Mouse (Mus musculus) neural tube, embryonic 10.5 days (tissue): Measurements from ENCODE around the gene Dnhd1.
"Not testable (repeated sequence)": the region's sequence is repeated elsewhere in the genome, so short reads cannot be mapped to it uniquely, and the experiment has no call there.

Experiments
- DNase-seq: peaks from one replicate; pipeline ENCODE4 v3.0.0-alpha.2; 2017; ENCODE audit warnings: low spot score; ENCODE audit errors: extremely low spot score

The Dnhd1 gene

DNA sequence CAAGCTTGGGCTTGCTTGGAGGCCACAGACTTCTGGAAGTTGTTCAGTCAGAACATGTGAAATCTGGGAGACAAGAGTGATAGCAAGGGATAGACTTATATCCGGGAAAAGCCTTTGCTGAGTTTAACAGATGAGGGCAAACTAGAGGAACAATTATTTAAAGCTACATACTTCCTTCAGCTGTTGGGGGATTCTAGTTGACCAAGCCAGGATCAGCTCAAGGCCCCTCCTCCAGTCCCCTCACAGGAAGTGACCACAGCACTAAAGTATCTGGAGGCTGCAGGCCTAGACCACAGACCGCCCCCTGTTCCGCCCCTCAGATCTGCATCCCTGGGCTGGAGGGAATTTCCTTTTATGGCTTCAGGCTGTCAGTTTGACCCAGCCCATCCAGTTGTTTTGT, 88.3 kb downstream of the Dnhd1 start:
- DNase-seq = no peak

DNA sequence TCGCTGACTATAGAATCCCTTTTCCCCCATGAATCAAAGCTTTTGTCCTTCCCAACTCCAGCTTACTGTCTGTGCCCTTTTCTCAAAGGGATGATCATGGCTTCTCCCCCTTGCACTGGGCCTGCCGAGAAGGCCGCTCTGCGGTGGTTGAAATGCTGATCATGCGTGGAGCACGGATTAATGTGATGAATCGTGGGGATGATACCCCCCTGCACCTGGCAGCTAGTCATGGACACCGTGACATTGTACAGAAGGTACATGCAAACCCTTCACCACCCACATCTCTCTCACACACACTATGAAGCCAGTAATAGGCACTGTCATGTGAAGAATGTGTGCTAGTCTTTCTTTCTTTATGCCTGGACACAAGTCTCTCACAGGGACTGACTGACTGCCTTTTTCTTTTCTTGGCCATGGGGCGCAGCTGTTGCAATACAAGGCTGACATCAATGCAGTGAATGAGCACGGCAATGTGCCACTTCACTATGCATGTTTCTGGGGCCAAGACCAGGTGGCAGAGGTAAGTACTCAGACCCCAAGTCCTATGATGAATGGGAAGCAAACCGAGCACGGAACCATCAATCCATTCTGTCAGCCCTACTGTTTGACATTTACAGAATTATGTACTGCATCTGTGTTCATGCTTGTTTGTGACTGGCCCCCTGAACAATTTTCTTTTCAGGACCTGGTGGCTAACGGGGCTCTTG, 89.6 kb downstream of the Dnhd1 start:
- DNase-seq = no peak

DNA sequence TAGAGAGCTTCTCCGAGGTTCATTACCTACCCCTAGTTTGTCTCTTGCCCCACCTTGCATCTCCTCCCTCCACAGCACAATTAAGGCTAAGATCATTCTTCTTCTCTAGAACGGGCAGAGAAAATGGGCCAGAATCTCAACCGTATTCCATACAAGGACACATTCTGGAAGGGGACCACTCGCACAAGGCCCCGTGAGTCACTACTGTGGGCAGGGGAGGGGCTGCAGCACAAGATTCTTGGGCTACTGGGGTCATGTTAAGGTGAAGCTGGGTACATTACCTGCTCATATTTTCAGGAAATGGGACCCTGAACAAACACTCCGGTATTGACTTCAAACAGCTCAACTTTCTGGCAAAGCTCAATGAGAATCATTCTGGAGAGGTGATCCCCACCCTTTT, 90.2 kb downstream of the Dnhd1 start:
- no peak for DNase-seq

DNA sequence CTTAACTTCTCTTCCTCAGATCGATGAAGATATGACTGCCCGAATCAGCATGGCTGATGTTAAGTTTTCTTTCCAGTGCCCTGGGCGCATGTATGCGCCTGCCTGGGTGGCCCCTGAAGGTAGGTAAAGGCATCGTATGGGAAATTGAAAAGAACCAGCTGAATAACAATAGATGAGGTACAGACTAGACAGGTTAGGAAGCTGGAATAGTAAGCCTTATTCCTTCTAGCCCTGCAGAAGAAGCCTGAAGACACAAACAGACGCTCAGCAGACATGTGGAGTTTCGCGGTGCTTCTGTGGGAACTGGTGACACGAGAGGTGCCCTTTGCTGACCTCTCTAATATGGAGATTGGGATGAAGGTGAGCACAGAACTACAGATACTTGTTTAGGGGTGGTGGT, 91.4 kb downstream of the Dnhd1 start:
- DNase-seq = no peak

DNA sequence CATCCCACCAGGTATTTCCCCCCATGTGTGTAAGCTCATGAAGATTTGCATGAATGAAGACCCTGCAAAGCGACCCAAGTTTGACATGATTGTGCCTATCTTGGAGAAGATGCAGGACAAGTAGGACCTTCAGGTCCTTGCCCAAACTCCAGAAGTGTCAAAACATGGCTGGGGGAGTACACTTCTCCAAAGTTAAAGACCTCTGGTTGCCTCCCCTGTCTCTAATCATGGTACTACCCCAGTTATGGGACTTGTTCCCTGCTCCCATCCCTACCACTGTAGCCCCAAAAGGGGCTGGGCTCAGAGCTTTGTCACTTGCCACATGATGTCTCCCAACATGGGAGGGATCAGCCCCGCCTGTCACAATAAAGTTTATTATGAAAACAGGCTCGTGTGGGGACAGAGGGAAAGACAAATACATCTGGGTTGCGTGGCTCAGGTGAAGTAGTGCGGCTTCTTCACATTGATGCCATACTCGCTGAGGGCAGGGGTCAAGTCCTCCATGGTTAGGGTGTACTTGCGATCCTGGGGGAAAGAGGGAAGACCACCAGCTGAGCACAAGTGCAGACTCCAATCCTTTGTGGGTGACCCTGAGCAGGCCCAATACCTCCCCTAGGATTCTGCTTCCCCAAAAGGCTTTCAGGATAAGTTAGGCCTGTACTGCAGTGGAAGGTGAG, 92.0 kb downstream of the Dnhd1 start:
- DNase-seq = not testable (repeated sequence)

DNA sequence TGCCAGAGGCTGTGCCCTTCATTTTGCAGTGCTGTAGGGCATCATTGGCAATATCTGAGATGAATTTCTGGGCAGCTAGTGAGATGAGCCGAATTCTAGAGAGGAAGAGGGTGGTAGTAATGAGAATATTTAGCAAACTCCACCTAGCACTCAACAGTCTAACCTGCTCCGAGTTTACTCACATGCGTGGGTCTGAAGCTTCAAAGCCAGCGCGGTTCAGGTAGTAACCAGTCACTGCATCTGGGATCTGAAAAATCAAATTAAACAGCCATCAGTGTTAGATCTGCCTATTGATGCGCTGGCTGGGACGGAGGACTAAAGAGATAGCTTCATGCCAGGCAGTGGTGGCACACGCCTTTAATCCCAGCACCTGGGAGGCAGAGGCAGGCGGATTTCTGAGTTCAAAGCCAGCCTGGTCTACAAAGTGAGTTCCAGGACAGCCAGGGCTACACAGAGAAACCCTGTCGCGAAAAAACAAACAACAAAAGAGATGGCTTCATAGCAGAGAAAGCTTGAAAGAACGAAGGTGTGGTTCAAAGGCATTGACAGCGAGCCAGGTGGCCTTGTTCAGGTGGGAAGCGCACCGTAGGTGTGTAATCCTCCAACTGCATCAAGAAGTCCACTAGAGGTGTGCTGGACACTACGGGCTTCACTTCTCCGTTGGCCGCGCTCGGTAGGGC, 92.8 kb downstream of the Dnhd1 start:
- not testable (repeated sequence) for DNase-seq

DNA sequence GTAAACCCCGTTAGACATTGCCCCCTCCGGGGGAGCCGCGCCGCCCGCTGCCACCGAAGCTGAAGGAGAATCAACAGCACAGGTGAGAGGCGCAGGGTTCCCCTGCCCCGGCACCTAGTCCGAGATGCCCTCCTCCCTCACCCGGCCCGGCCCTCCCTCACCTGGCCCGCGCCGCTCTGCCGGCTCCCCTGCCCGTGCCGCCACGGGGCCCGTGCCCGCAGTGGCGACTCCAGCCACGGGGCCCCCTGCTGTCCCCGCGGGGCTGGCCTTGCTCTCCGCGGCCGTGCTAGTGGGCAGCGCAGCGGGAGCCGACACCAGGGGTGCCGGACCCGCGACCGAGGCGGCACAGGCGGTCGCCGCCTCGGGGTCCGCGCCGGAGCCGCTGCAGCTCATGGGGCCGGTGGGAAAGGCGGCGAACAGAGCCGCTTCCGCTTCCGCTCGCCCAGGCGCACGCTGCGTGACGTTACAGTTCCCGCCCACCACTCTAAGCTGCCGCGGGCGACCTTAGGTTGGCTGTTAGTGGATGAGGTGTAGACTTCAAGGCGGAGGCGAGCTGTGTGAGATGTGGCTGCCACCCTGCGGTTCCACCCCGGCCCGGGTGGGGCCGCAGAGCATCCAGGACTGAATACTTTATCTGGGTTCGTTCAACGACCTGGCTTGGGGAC, 93.4 kb downstream of the Dnhd1 start, which contains the start of gene Taf10:
Taf10 (minus strand) TSS at position 436 of the 665 bp plus-strand sequence.
- peak; percentile 90 for DNase-seq

DNA sequence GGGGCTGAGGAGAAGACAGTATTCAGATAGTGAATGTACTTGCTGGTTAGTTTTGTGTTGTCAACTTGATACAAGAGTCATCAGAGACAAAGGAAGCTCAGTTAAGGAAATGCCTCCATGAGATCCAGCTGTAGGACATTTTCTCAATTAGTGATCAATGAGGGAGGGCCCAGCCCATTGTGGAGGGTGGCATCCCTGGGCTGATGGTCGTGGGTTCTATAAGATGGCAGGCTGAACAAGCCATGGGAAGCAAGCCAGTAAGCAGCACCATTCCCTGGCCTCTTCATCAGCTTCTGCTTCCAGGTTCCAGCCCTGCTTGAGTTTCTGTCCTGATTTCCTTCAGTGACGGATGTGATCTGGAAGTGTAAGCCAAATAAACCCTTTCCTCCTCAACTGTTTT, 97.1 kb downstream of the Dnhd1 start:
- no peak for DNase-seq

DNA sequence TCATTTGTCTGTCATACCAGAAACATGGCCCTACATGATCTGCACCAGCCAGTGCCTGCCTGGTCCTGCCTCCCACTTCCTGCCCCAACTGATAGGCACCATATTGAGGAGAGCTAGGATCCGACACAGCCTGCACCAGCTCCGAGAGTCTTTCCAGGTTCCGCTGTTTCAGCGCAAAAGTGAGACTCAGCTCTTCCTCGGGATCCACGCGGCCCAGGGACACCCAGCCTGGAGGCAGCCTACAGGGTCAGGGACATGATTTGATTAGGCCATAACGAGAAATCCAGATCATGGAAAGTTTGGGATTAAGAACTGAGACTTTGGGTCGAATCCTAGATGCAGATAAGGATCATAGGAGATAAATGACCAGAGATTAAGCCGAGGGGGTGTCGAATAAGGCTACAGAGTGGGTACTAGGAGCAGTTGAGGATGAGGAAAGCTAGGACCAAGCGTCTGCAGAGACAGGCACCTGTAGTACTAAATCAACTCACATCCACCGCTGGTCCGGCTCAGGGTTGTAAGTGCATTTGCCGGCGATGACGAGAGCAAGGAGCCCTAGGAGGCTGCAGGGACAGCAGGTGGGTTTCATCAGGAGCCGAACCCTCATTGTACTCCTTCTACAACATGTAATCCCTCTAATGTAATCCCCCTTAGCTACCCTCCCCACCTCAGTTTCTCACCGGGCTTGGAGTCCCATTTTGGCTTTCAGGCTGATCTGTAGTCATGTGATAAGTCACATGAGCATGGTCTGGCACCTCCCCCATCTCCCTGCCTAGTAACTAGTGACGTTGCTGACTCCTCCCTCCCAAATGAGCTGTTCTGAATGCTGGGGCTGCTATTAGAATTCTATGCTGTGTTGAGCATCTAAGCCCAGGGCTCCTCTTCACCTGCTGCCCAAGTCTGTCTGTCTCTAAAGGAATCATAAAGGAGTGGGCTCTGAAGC, 101.1 kb downstream of the Dnhd1 start, which contains the start of gene Tpp1:
Tpp1 (minus strand) TSS at position 745 of the 943 bp plus-strand sequence.
- DNase-seq = peak; percentile 85

DNA sequence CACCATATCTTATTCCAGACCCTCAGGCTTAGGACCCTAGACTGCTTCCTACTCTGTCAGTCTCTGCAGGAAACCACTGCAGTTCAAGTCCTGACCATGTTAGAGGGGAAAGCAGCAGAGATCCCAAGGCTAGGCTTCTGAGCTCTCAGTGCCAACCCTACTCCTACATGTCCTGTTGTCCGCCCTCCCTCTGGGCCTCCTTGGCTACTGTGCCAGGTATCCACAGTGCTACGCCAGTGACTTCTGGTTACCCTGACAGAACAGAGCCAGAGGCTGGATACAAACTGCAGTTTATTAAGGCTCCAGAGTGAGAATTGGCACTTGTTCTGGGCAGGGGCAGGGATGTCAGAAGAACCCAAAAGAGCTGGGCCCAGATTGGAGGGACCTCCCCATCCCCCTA, 102.1 kb downstream of the Dnhd1 start:
- no peak for DNase-seq

DNA sequence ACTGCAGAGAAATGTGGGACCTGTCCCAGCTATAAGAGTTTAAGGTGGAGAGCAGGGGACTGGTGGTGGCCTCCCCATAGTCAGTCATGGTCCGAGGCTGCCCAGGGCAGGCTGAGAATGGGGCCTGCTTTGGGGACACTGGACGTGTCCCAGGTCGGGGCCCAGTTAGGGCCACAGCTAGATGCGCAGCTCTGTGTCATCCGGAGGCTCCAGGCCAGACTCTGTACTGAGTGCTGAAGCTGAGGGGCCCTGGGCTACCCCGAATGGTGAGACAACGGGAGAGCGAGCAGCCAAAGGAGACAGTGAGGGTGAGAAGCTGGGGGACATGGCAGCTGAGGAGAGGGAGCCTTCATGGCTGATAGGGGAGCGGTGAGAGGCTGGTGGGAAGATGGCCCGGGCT, 102.7 kb downstream of the Dnhd1 start:
- no peak for DNase-seq

DNA sequence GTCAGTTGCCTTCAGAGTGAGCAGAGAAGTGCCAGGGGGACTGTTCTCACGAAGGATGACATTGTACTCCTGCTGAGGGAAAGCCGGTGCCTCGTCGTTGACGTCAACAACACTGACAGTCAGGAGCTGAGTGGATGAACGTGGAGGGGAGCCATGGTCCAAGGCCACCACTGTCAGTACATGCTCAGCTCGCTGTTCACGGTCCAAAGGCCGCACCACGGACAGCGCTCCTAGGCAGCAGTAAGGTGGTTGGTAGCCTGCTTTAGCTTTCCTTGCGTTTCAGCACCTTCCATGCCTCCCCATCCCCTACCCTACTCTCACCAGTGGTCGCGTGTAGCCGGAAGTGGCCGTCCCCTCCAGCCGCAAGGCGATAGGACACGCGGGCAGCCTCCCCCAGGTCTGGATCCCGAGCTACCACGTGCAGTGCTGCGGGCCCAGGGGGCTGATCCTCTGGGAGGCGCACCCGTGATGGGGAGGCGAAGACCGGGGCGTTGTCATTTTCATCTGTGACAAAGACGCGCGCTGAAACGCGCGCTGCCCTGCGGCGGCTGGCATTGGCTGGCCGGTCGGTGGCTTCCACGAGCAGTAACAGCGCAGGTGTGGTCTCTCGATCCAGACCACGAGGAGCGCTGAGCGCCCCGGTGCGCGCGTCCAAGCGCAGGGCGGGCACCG, 111.3 kb downstream of the Dnhd1 start:
- no peak for DNase-seq

DNA sequence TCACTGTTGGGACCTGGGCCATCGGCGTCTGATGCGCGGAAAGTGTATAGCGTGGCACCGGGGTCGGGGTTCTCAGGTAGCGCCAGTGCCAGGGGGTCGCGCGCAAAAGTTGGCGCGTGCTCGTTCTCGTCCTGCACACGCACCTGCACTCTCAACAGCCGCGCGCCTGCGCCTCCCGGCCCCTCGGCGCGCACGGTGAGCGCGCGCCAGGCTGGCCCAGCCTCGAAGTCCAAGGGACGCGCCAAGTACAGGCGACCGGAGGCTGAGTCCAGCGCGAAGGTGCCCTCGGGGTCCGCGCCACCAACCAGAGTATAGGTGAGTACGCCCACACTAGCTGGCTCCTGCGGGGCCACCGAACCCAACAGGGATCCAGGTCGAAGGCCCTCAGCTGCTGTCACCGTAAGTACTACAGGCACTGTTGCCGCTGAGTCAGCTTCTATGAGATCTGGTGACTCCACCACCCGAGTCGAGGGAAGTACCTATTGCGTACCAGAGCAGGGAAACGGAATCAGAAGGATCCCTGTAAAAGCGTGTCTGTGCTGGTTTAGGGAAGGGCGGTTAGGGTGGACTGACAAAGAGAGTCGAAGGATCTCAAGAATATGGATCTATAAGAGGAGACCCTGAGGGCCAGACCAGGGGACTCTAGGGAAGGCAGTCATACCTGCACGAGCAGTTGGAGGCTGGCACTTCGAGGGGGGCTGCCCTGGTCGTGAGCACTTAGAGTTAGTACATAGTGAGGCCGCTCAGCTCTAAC, 112.1 kb downstream of the Dnhd1 start:
- DNase-seq = no peak

DNA sequence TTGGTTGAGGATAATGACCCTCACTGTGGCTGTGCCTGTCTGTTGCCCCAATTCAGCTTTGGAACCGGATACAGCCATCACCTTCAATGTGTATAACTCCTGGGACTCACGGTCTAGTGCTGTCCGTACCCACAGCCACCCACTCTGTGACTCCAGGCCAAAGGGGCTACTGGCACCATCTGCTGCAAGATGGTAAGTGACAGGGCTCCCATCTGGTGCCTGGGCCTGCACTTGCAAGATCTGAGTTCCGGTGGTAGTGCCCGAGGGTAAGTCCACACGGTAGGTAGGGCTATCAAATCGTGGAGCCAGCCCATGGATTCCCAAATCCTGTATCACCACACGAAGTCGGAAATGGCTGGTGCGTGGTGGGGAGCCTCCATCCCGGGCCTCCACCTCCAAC, 113.7 kb downstream of the Dnhd1 start:
- no peak for DNase-seq

DNA sequence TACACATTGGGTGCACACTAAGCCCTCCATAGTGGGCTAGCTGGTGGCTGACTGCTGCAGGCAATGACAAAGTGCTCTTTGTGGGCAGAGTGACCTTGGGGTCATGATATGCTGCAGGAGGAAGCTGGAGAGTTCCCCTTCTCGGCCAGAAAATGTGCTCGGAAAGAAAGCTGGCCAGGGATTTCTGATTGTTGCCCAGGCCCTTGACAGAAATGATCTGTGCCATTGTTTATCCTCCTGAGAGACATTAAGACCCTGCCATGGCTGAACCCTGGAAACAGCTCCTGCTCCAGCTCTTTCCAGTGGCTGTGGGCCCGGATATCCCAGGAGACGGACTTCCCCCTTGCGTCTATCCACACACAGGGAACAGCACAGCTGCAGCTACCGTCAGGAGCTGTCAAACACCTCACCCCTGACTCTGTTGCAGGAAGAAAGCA, 117.1 kb downstream of the Dnhd1 start:
- DNase-seq = peak; percentile 42

DNA sequence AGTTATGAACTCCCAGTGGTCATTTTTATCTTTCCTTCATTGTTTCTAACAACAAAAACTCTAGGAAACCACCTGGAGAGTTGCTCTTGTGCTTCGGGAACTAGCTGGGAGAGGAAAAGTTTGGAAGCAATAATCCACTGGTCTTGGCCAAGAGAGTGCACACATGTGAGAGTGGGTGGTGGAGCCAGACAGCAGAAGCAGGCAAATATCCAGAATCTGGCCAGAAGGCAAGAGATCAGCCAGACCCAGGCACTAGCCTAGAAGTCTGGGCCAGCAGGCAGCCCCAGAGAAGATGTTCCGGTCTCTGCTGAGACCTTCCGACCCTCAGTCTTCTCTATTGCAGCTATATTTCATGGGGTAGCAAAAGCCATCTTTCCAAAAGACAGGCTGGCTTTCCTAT, 119.3 kb downstream of the Dnhd1 start:
- no peak for DNase-seq
